Comparison of ENCODE assay signal across 9 mouse cellular contexts in genomic region chr2:170497091-170497566, GRCm38 (mm10). TPM values are rescaled to one million over a fixed set of nuclear protein-coding genes. Genes with fewer than 3 reads are reported as not detected.
DNase-seq lines count a peak whose midpoint lies in the region; ATAC-seq and TF ChIP-seq lines count a peak whose summit lies in the region.
"Had no signal": no experiment of that assay in that cellular context is flagged by ENCODE, and none has a peak within 500 bp of the region (broad histone marks: within the 10 kb centered on the region; RNA-seq: fewer than 3 reads in every experiment).

Gene Cyp24a1, minus strand, starts transcription at chr2:170497145.

- intact Hi-C loops in gastrocnemius, postnatal 14 days (cut with DNase I; ENCODE audit: low total_unique reads): no loop called here

- peak; percentile 32 to 46 for DNase-seq in cerebellum, postnatal 14 days
- no peak for DNase-seq in cerebellum, adult 9-11 months
- peak; percentile 69 for DNase-seq in gastrocnemius, postnatal 14 days
- no peak for DNase-seq in liver, embryonic 14.5 days (ENCODE audit: low read depth in 3 of 3, low spot score in 3 of 3)
- DNase-seq in neural tube, embryonic 11.5 days (ENCODE audit: low spot score): peak; percentile 70
- no peak for DNase-seq in MN1 (ENCODE audit: low spot score)
- no peak for DNase-seq in spleen, postnatal 10 days (ENCODE audit: low spot score in 2 of 2)

- H3K9ac ChIP-seq in intestine, embryonic 15.5 days: no peak within 1 kb of the TSS
- no peak within 1 kb of the TSS for H3K9ac ChIP-seq in liver, embryonic 14.5 days (replicated peaks)
- H3K9ac ChIP-seq in neural tube, embryonic 11.5 days (ENCODE audit: low read length): no peak within 1 kb of the TSS

- H3K4me3 ChIP-seq in intestine, embryonic 15.5 days (replicated peaks): peak within 1 kb of the TSS; percentile 18
- H3K4me3 ChIP-seq in liver, embryonic 14.5 days (ENCODE audit: insufficient read depth in 1 of 2, low read depth in 2 of 2, low read length in 2 of 2): no peak within 1 kb of the TSS
- peak within 1 kb of the TSS; percentile 25 for H3K4me3 ChIP-seq in neural tube, embryonic 11.5 days (ENCODE audit: low read depth, low read length)
- H3K4me3 ChIP-seq: erythroblast, embryonic 14.5 days had no signal

- peaks cover 16% of the 10 kb centered on the region for H3K4me1 ChIP-seq in intestine, embryonic 15.5 days (replicated peaks)
- no peaks in the 10 kb centered on the region for H3K4me1 ChIP-seq in liver, embryonic 14.5 days (replicated peaks; ENCODE audit: control insufficient read depth in 2 of 2, insufficient read depth in 2 of 2, low read length in 1 of 2)
- no peaks in the 10 kb centered on the region for H3K4me1 ChIP-seq in neural tube, embryonic 11.5 days (ENCODE audit: control insufficient read depth, insufficient read depth, low read length)

- under 1% methylated on average over 36 of the region's 36 CpGs for WGBS in intestine, embryonic 15.5 days
- 1% methylated on average over 35 of the region's 36 CpGs for WGBS in liver, embryonic 14.5 days (ENCODE audit: insufficient replicate concordance)
- WGBS in neural tube, embryonic 11.5 days: under 1% methylated on average over 36 of the region's 36 CpGs

- no peaks in the 10 kb centered on the region for H3K36me3 ChIP-seq in intestine, embryonic 15.5 days
- no peaks in the 10 kb centered on the region for H3K36me3 ChIP-seq in liver, embryonic 14.5 days (replicated peaks; ENCODE audit: control insufficient read depth, insufficient read depth, low read depth)
- no peaks in the 10 kb centered on the region for H3K36me3 ChIP-seq in neural tube, embryonic 11.5 days (ENCODE audit: control insufficient read depth, insufficient read depth, low read length)

- no peak within 1 kb of the TSS for H3K27ac ChIP-seq in intestine, embryonic 15.5 days
- H3K27ac ChIP-seq in liver, embryonic 14.5 days: no peak within 1 kb of the TSS
- H3K27ac ChIP-seq in neural tube, embryonic 11.5 days (ENCODE audit: low read depth, low read length): no peak within 1 kb of the TSS

- peak within 1 kb of the TSS; percentile 53 for H3K4me2 ChIP-seq in intestine, embryonic 15.5 days (replicated peaks)
- peak within 1 kb of the TSS; percentile 32; the same call in 1 of the 2 replicates for H3K4me2 ChIP-seq in liver, embryonic 14.5 days (ENCODE audit: low read depth)
- peak within 1 kb of the TSS; percentile 43 for H3K4me2 ChIP-seq in neural tube, embryonic 11.5 days (ENCODE audit: low read depth)

- TF ChIP-seq CTCF in liver, embryonic 14.5 days (IDR thresholded peaks at IDR 0.05; ENCODE audit: low read depth): peak; percentile 33

- TF ChIP-seq EP300 in liver, embryonic 14.5 days (IDR thresholded peaks at IDR 0.05; ENCODE audit: low read depth): no peak

- H3K27me3 ChIP-seq in intestine, embryonic 15.5 days (replicated peaks): peaks cover 55% of the 10 kb centered on the region
- peaks cover 41% of the 10 kb centered on the region for H3K27me3 ChIP-seq in liver, embryonic 14.5 days (ENCODE audit: control insufficient read depth, insufficient read depth, low read length)
- H3K27me3 ChIP-seq in neural tube, embryonic 11.5 days (ENCODE audit: control insufficient read depth, insufficient read depth, low read length): peaks cover 52% of the 10 kb centered on the region

- ATAC-seq in intestine, embryonic 15.5 days: peak; percentile 95
- 0 out of 2 replicates have a peak, but pooled peaks have one; percentile 8 for ATAC-seq in liver, embryonic 14.5 days (ENCODE audit: insufficient read depth)
- peak; percentile 74 for ATAC-seq in neural tube, embryonic 11.5 days (ENCODE audit: insufficient read depth, low FRiP score, low TSS enrichment)

- no peaks in the 10 kb centered on the region for H3K9me3 ChIP-seq in intestine, embryonic 15.5 days
- H3K9me3 ChIP-seq in liver, embryonic 14.5 days (ENCODE audit: control insufficient read depth, low read length): no peaks in the 10 kb centered on the region
- no peaks in the 10 kb centered on the region for H3K9me3 ChIP-seq in neural tube, embryonic 11.5 days (ENCODE audit: control insufficient read depth, low read length)

RNA-seq across cellular contexts. Expression of gene Cyp24a1, which starts in this region (rescaled TPM):
- not detected for total RNA-seq in gastrocnemius, postnatal 14 days (2021)
- not detected in 2 replicates for polyA plus RNA-seq in intestine, embryonic 15.5 days (2015; fragmentation: Nextera tagmentation; extraction: Ambion mirVana)
- not detected in 2 replicates for polyA plus RNA-seq in liver, embryonic 14.5 days (2012; rRNA removed)
- not detected in 2 replicates for polyA plus RNA-seq in liver, embryonic 14.5 days (2014; fragmentation: Nextera tagmentation; extraction: Ambion mirVana)
- not detected in 2 replicates for polyA plus RNA-seq in neural tube, embryonic 11.5 days (2014; fragmentation: Nextera tagmentation; extraction: Ambion mirVana)
- polyA plus RNA-seq: erythroblast, embryonic 14.5 days had no signal

Comparison
In these comparisons a context has a peak if more than half of its experiments do, and no peak if none do; other contexts are left out.
1. DNase-seq: peak in cerebellum, postnatal 14 days (2 of 2); none in cerebellum, adult 9-11 months (single experiment), liver, embryonic 14.5 days (0 of 3), MN1 (single experiment) and spleen, postnatal 10 days (0 of 2).
2. Peak in DNase-seq in gastrocnemius, postnatal 14 days; RNA of the gene not detected or under 1 TPM.
3. Peak in ATAC-seq, H3K4me3 ChIP-seq and H3K4me2 ChIP-seq in intestine, embryonic 15.5 days; RNA of the gene not detected or under 1 TPM.
4. Peak in ATAC-seq and H3K4me2 ChIP-seq in liver, embryonic 14.5 days; RNA of the gene not detected or under 1 TPM.
5. Peak in DNase-seq, ATAC-seq, H3K4me3 ChIP-seq and H3K4me2 ChIP-seq in neural tube, embryonic 11.5 days; RNA of the gene not detected or under 1 TPM.
6. ATAC-seq: peak in every context shown above with its lines; median percentile 95 in intestine, embryonic 15.5 days; 74 in neural tube, embryonic 11.5 days; 8 in liver, embryonic 14.5 days.
7. Peak in every context shown above with its lines, with median percentiles within 50 percentile points of each other: H3K4me2 ChIP-seq.